Mouse (Mus musculus): ENCODE data around the gene Rpl32.
"Not testable (repeated sequence)": the region's sequence is repeated elsewhere in the genome, so short reads cannot be mapped to it uniquely, and the experiment has no call there.

Rpl32 gene

GRCm38 (mm10) chr6:115808488-115809231 is at the start of gene Rpl32:
TSS of gene Rpl32 (minus strand) at chr6:115808747.
- in situ Hi-C loops (cut with MboI; ENCODE audit: low pct_unique_long_range_greater_than_20kb in 1 of 2, low sequenced_read_pairs in 2 of 2, unreplicated experiment in 1 of 2): no loop called here

- in situ Hi-C loops (cut with MboI; ENCODE audit: low pct_unique_long_range_greater_than_20kb in 1 of 2, low sequenced_read_pairs in 2 of 2, unreplicated experiment in 1 of 2): no loop called here
These were observed 47.8 kb upstream of the Rpl32 start for GRCm38 (mm10) chr6:115856361-115856745.

GRCm38 (mm10) chr6:115855733-115856360 is 47.3 kb upstream of the Rpl32 start:
- in situ Hi-C loops (cut with MboI; ENCODE audit: low pct_unique_long_range_greater_than_20kb in 1 of 2, low sequenced_read_pairs in 2 of 2, unreplicated experiment in 1 of 2): no loop called here

GRCm38 (mm10) chr6:115854432-115854831 is 45.9 kb upstream of the Rpl32 start:
- in situ Hi-C loops (cut with MboI; ENCODE audit: low pct_unique_long_range_greater_than_20kb in 1 of 2, low sequenced_read_pairs in 2 of 2, unreplicated experiment in 1 of 2): no loop called here

GRCm38 (mm10) chr6:115853985-115854384 is 45.4 kb upstream of the Rpl32 start:
- in situ Hi-C loops (cut with MboI; ENCODE audit: low pct_unique_long_range_greater_than_20kb in 1 of 2, low sequenced_read_pairs in 2 of 2, unreplicated experiment in 1 of 2): no loop called here

GRCm38 (mm10) chr6:115853091-115853813 is 44.7 kb upstream of the Rpl32 start, which contains the start of the genes Mbd4 and Ift122:
TSS of gene Mbd4 (minus strand) at chr6:115853371.
TSS of gene Ift122 (plus strand) at chr6:115853470.
- in situ Hi-C loops (cut with MboI; ENCODE audit: low pct_unique_long_range_greater_than_20kb in 1 of 2, low sequenced_read_pairs in 2 of 2, unreplicated experiment in 1 of 2): no loop called here

GRCm38 (mm10) chr6:115852446-115853090 is 44.0 kb upstream of the Rpl32 start:
- in situ Hi-C loops (cut with MboI; ENCODE audit: low pct_unique_long_range_greater_than_20kb in 1 of 2, low sequenced_read_pairs in 2 of 2, unreplicated experiment in 1 of 2): no loop called here

- in situ Hi-C loops (cut with MboI; ENCODE audit: low pct_unique_long_range_greater_than_20kb in 1 of 2, low sequenced_read_pairs in 2 of 2, unreplicated experiment in 1 of 2): no loop called here
These were observed 40.2 kb upstream of the Rpl32 start for GRCm38 (mm10) chr6:115848598-115849304.

GRCm38 (mm10) chr6:115846640-115847411 is 38.3 kb upstream of the Rpl32 start:
- in situ Hi-C loops (cut with MboI; ENCODE audit: low pct_unique_long_range_greater_than_20kb in 1 of 2, low sequenced_read_pairs in 2 of 2, unreplicated experiment in 1 of 2): no loop called here

GRCm38 (mm10) chr6:115845006-115845405 is 36.5 kb upstream of the Rpl32 start:
- in situ Hi-C loops (cut with MboI; ENCODE audit: low pct_unique_long_range_greater_than_20kb in 1 of 2, low sequenced_read_pairs in 2 of 2, unreplicated experiment in 1 of 2): no loop called here

- in situ Hi-C loops (cut with MboI; ENCODE audit: low pct_unique_long_range_greater_than_20kb in 1 of 2, low sequenced_read_pairs in 2 of 2, unreplicated experiment in 1 of 2): no loop called here
These were observed 30.2 kb upstream of the Rpl32 start for GRCm38 (mm10) chr6:115838745-115839144.

GRCm38 (mm10) chr6:115838161-115838597 is 29.6 kb upstream of the Rpl32 start, which contains the start of gene Efcab12:
TSS of gene Efcab12 (minus strand) at chr6:115838412.
- in situ Hi-C loops (cut with MboI; ENCODE audit: low pct_unique_long_range_greater_than_20kb in 1 of 2, low sequenced_read_pairs in 2 of 2, unreplicated experiment in 1 of 2): no loop called here

GRCm38 (mm10) chr6:115833861-115834260 is 25.3 kb upstream of the Rpl32 start:
- in situ Hi-C loops (cut with MboI; ENCODE audit: low pct_unique_long_range_greater_than_20kb in 1 of 2, low sequenced_read_pairs in 2 of 2, unreplicated experiment in 1 of 2): no loop called here

- in situ Hi-C loops (cut with MboI; ENCODE audit: low pct_unique_long_range_greater_than_20kb in 1 of 2, low sequenced_read_pairs in 2 of 2, unreplicated experiment in 1 of 2): no loop called here
These were observed 23.8 kb upstream of the Rpl32 start for GRCm38 (mm10) chr6:115832152-115832850.

- in situ Hi-C loops (cut with MboI; ENCODE audit: low pct_unique_long_range_greater_than_20kb in 1 of 2, low sequenced_read_pairs in 2 of 2, unreplicated experiment in 1 of 2): no loop called here
These were observed 22.4 kb upstream of the Rpl32 start for GRCm38 (mm10) chr6:115830779-115831601.

GRCm38 (mm10) chr6:115823850-115824464 is 15.4 kb upstream of the Rpl32 start:
- in situ Hi-C loops (cut with MboI; ENCODE audit: low pct_unique_long_range_greater_than_20kb in 1 of 2, low sequenced_read_pairs in 2 of 2, unreplicated experiment in 1 of 2): not testable (repeated sequence)
